Mouse (Mus musculus) liver, adult (tissue): ENCODE results near the gene Gfm1.

Source experiments
- GATA4 ChIP-seq: IDR thresholded peaks from 2 replicates; pipeline ENCODE4 v1.6.1; 2014; ENCODE audit warnings: mild to moderate bottlenecking, low read length; ENCODE audit not compliant: insufficient replicate concordance

The Gfm1 gene

GRCm38 (mm10) chr3:67429999-67430380, at the start of gene Gfm1:
TSS of gene Gfm1 (plus strand) at chr3:67430096.
- TF ChIP-seq GATA4, result no peak

GRCm38 (mm10) chr3:67429338-67429998, 428 bp upstream of the Gfm1 start:
- TF ChIP-seq GATA4, result no peak

GRCm38 (mm10) chr3:67434011-67434410, 4.1 kb downstream of the Gfm1 start:
- TF ChIP-seq GATA4, result no peak

- TF ChIP-seq GATA4, result no peak
Measured at GRCm38 (mm10) chr3:67447143-67447542, 17.2 kb downstream of the Gfm1 start.

GRCm38 (mm10) chr3:67449660-67450059, 19.8 kb downstream of the Gfm1 start:
- TF ChIP-seq GATA4, result no peak

- no peak for TF ChIP-seq GATA4
Measured at GRCm38 (mm10) chr3:67450601-67451210, 20.8 kb downstream of the Gfm1 start.

GRCm38 (mm10) chr3:67459881-67460280, 30.0 kb downstream of the Gfm1 start:
- TF ChIP-seq GATA4, result no peak

- TF ChIP-seq GATA4, result no peak
Measured at GRCm38 (mm10) chr3:67462015-67462414, 32.1 kb downstream of the Gfm1 start.

- no peak for TF ChIP-seq GATA4
Measured at GRCm38 (mm10) chr3:67462578-67462977, 32.7 kb downstream of the Gfm1 start.

- no peak for TF ChIP-seq GATA4
Measured at GRCm38 (mm10) chr3:67463001-67463400, 33.1 kb downstream of the Gfm1 start.

GRCm38 (mm10) chr3:67463450-67464372, 33.8 kb downstream of the Gfm1 start, which contains the start of gene Lxn:
TSS of gene Lxn (minus strand) at chr3:67463926.
- TF ChIP-seq GATA4, result no peak

- no peak for TF ChIP-seq GATA4
Measured at GRCm38 (mm10) chr3:67466576-67466975, 36.7 kb downstream of the Gfm1 start.

GRCm38 (mm10) chr3:67467281-67467680, 37.4 kb downstream of the Gfm1 start:
- TF ChIP-seq GATA4, result no peak

- no peak for TF ChIP-seq GATA4
Measured at GRCm38 (mm10) chr3:67471408-67472127, 41.7 kb downstream of the Gfm1 start.

- no peak for TF ChIP-seq GATA4
Measured at GRCm38 (mm10) chr3:67473438-67473837, 43.5 kb downstream of the Gfm1 start.
